Mouse (Mus musculus) E14TG2a.4 (cell line): ENCODE data around the gene Mrps27.
A peak's percentile ranks its signal among the peaks of the same experiment; 100 is the strongest.

Experiments
- H3K27me3 ChIP-seq: 2 replicates; pipeline ENCODE4 v1.6.1; 2014; ENCODE audit warnings: low read length, control low read depth; ENCODE audit not compliant: insufficient read depth
- H3K36me3 ChIP-seq: 2 replicates; pipeline ENCODE4 v1.6.1; 2014; ENCODE audit warnings: low read length, control low read depth; ENCODE audit not compliant: insufficient read depth
- H3K4me1 ChIP-seq: replicated peaks from 2 replicates; pipeline ENCODE4 v1.6.1; 2014; ENCODE audit warnings: low read depth, low read length, control low read depth
- H3K4me3 ChIP-seq: replicated peaks from 2 replicates; pipeline ENCODE4 v1.5.1; 2014; ENCODE audit warnings: mild to moderate bottlenecking, low read length
- H3K9me3 ChIP-seq: 2 replicates; pipeline ENCODE4 v1.6.1; 2014; ENCODE audit warnings: low read length, control low read depth
- CTCF ChIP-seq: conservative IDR thresholded peaks from 2 replicates; pipeline ENCODE4 v1.5.1; 2014; ENCODE audit warnings: low read length
- NANOG ChIP-seq: IDR thresholded peaks from 2 replicates; pipeline ENCODE4 v1.6.1; 2014; ENCODE audit warnings: borderline replicate concordance, low read length, mixed read lengths
- POU5F1 ChIP-seq: IDR thresholded peaks from 2 replicates; pipeline ENCODE4 v1.6.1; 2014; ENCODE audit warnings: low read length, borderline replicate concordance

The Mrps27 gene

GRCm38 (mm10) chr13:99433068-99434008 is 88.8 kb downstream of the Mrps27 start:
- H3K4me3 ChIP-seq, result peak overlapping the region; percentile 52
- no peaks in the 10 kb centered on the region for H3K9me3 ChIP-seq
- peaks cover 27% of the 10 kb centered on the region for H3K4me1 ChIP-seq
- no peak for TF ChIP-seq CTCF
- H3K27me3 ChIP-seq, result no peaks in the 10 kb centered on the region
- H3K36me3 ChIP-seq, result peaks cover 98% of the 10 kb centered on the region

GRCm38 (mm10) chr13:99434494-99434893 is 89.9 kb downstream of the Mrps27 start:
- Histone ChIP-seq H3K4me3 (no peak overlapping the region), H3K27me3 (no peaks in the 10 kb centered on the region), H3K36me3 (peaks cover 98% of the 10 kb centered on the region), H3K4me1 (peaks cover 27% of the 10 kb centered on the region), H3K9me3 (no peaks in the 10 kb centered on the region)
- TF ChIP-seq NANOG (no peak), POU5F1 (no peak), CTCF (no peak)

- Histone ChIP-seq H3K4me1 (peaks cover 26% of the 10 kb centered on the region), H3K9me3 (peaks cover 13% of the 10 kb centered on the region), H3K27me3 (no peaks in the 10 kb centered on the region), H3K36me3 (peaks cover 98% of the 10 kb centered on the region), H3K4me3 (no peak overlapping the region)
- TF ChIP-seq NANOG (no peak), POU5F1 (no peak), CTCF (no peak)
Measured at GRCm38 (mm10) chr13:99437051-99437450, 92.5 kb downstream of the Mrps27 start.

- Histone ChIP-seq H3K27me3 (no peaks in the 10 kb centered on the region), H3K4me1 (peaks cover 29% of the 10 kb centered on the region), H3K36me3 (peaks cover 92% of the 10 kb centered on the region), H3K9me3 (peaks cover 13% of the 10 kb centered on the region), H3K4me3 (no peak overlapping the region)
- TF ChIP-seq NANOG, result no peak
- no peak for TF ChIP-seq POU5F1
- TF ChIP-seq CTCF, result no peak
Measured at GRCm38 (mm10) chr13:99439357-99439756, 94.8 kb downstream of the Mrps27 start.

- H3K4me3 ChIP-seq, result no peak overlapping the region
- H3K9me3 ChIP-seq, result peaks cover 13% of the 10 kb centered on the region
- peaks cover 37% of the 10 kb centered on the region for H3K4me1 ChIP-seq
- no peaks in the 10 kb centered on the region for H3K27me3 ChIP-seq
- H3K36me3 ChIP-seq, result peaks cover 83% of the 10 kb centered on the region
- TF ChIP-seq CTCF, result no peak
- no peak for TF ChIP-seq POU5F1
- no peak for TF ChIP-seq NANOG
Measured at GRCm38 (mm10) chr13:99440228-99440627, 95.6 kb downstream of the Mrps27 start.

GRCm38 (mm10) chr13:99441700-99442433 is 97.3 kb downstream of the Mrps27 start:
- H3K36me3 ChIP-seq, result peaks cover 71% of the 10 kb centered on the region
- peaks cover 13% of the 10 kb centered on the region for H3K9me3 ChIP-seq
- TF ChIP-seq CTCF (no peak), NANOG (no peak), POU5F1 (no peak)
- H3K27me3 ChIP-seq, result no peaks in the 10 kb centered on the region
- H3K4me3 ChIP-seq, result no peak overlapping the region
- H3K4me1 ChIP-seq, result peaks cover 54% of the 10 kb centered on the region

- Histone ChIP-seq H3K36me3 (peaks cover 70% of the 10 kb centered on the region), H3K9me3 (peaks cover 13% of the 10 kb centered on the region), H3K4me1 (peaks cover 61% of the 10 kb centered on the region), H3K27me3 (no peaks in the 10 kb centered on the region), H3K4me3 (no peak overlapping the region)
- TF ChIP-seq CTCF, result no peak
- no peak for TF ChIP-seq POU5F1
Measured at GRCm38 (mm10) chr13:99442434-99443249, 98.1 kb downstream of the Mrps27 start.

- peak overlapping the region; percentile 58 for H3K4me3 ChIP-seq
- TF ChIP-seq CTCF (no peak), POU5F1 (no peak), NANOG (no peak)
- no peaks in the 10 kb centered on the region for H3K27me3 ChIP-seq
- H3K36me3 ChIP-seq, result peaks cover 60% of the 10 kb centered on the region
- peaks cover 71% of the 10 kb centered on the region for H3K4me1 ChIP-seq
- H3K9me3 ChIP-seq, result peaks cover 13% of the 10 kb centered on the region
Measured at GRCm38 (mm10) chr13:99443484-99444175, 99.0 kb downstream of the Mrps27 start.
